Mouse (Mus musculus): ENCODE results near the gene Tmem159.

Gene Tmem159

DNA sequence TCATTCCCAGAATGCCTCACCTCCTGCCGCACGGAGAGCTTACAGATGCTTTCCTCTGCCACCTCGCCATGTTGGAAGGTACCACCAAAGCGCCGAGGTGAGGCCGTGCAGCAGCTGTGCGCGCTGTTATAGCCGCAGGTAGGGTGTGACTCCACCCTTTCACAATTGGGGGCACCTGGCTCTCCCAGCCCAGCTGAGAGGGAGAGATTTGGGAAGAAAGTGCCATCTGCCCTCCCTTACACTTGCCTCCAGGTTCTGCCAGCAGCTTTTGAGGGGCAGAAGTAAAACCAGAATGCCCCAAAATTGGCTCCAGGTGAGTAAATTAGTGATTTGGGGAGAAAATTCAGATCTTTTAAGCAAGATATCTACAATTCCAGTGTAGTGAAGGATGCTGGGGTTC lies 43.0 kb downstream of the Tmem159 start, which contains the start of gene Zp2:
TSS of gene Zp2 (minus strand) at position 101 of the 400 bp plus-strand sequence.
- no peak for DNase-seq

DNA sequence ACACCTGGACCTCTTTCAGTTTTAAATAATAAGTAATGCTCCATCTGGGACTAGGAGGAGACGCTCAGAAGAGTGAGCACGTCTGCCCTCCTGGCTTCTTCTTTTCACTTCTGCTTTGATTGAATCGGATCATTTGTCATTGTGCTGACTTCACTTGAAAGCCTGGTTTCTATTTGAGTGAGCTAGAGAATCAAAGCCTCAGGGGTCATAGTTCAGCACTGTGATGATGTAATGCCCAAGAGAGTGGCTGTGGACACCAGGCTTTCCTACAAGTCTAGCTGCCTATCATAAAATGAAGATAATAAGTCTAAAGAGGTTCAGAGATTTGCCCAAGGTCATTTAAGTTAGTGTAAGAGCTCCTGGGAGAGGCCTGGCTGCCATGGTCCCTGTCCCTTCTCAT lies 48.1 kb downstream of the Tmem159 start:
- DNase-seq = no peak

DNA sequence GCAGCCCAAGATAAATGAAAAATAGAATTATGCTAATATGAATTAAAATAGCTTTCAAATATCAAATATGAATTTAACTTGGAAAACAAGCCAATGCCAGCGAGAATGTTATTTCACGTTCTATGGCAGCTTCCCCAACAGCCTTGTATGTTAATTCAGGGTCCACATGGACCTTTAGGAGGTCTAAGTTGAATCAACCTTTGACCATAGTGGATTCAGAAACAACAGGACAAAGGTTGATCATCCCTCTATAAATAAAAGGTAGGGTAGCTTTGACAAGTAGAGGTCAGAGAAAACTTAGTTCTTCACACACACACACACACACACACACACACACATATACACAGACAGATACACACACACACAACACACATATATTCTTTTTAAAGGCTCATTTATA lies 48.7 kb downstream of the Tmem159 start:
- DNase-seq = no peak

DNA sequence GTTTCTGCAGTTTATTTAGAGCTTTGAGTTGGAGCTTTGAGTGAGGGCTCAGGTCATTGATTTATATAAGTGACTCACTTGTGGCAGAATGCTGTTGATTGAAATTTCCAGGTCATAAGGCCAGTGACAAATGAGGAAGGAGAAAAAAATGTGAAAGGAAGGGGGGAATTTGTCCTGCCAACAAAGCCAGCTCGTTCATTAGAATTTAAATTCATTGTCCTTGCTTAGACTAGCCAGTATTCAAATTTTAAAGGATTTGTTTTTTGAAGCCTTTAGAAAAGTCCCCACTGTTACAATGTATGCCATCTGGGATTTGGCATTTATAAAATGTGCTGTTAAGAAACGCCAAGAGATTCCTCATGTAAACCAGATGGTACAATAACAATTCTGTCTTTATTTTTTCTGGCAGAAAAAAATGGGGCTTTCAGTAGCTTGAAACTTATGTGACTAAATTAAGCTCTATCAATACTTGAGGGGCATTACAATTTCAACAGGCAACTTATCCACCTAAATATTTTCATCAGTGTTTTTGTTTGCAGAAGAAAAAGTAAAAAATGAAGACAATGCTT lies 54.8 kb downstream of the Tmem159 start:
- DNase-seq = no peak

DNA sequence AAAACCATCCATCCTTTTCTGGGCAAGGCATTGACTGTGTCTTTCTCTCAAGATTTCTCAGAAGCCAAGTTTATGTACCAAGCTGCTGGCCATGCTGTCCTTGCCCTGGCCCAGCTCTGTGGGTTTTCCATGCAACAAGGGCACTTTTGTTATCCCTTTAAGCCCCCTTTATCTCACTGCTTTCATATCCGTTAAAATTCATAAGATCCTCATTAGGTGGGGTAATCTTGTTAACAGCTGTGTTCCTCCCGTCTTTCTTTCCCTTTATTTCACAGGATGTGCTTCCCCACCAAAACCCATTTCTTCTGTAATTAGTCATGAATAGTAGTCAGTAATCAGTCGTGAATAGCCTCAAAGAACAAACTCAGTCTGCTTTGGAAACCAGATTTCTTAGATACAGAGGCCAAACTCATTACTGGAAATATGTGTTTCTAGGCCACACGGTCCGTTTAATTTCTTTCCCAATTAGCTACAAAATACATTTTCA lies 55.5 kb downstream of the Tmem159 start:
- no peak for DNase-seq

DNA sequence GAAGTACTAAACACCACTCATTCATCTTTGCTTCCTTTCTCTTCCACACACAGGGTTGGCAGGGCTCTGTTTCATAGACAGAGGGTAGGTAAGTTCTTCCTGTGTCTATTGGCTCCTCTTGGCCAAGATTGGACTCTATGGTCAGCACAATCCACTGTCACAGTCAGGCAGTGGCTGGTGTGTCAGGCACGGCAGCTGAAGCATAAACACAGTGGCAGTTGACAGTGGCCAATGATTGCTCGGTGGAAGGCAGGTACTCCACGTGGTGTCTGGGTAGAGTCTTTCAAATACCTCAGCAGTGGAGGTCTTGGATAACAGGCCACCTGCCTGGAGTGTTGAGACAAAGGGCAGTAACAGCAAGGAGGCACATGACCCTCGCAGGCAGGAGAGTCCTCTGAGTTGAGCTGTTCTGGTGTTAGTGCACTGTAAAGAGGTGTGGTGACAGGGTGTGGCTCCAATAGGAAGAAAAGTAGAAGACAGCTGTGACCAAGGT lies 56.0 kb downstream of the Tmem159 start:
- no peak for DNase-seq

DNA sequence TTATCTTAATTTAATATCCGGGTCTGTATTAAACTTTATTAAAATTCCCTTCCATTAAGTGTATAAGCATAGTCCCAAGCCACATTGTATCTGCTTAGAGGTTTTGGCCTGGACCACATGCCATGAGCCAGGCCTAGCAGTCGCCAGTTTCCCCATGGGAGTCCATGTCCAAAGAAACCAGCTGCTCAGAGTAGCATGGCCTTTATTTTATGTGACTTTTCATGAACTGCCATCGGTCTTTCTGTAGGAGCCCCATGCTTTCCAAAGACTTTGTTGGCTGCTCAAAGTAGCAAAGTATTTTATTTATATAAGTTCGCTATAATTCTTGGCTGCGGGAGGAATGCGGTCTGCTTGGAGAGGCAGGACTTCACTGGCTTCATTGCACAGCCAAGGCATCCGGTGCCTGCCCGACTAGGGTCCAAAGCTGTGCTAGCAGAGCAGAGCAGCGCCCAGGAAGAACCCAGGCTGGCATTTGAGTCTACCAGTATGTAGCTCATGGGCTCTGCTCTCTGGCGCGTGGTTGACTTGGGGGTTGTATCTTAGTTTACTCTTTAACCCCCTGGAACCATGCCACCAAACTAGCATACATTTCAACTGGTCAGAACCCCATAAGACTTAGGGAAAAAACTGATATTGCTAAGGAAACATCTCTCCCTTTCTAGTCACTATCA lies 61.6 kb downstream of the Tmem159 start:
- DNase-seq = no peak
